Mouse (Mus musculus) lung, postnatal 14 days (tissue): ENCODE data around the gene Ilf2.

ENCODE experiments used
- DNase-seq: peaks from one replicate; pipeline ENCODE4 v3.0.0; 2021

Gene Ilf2

DNA sequence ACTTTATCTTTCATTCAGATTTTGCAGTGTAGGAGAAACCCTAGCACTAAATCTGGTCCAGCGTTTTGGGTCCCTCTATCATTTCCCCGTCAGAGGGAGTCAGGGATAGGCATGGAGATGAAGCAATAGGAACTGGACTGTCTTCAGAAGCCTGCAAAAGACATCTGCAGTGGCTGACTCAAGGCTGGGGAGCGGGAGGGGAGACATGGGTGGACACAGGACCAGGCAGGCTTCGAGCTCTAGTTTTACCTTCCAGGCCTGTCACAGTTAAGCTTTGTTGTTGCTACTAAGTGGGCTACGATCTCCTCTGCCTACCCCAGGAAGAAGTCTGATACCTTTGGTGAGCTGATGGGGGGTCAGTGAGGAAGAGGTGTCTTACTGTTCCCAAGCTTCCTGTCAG is 36.4 kb downstream of the Ilf2 start:
- no peak for DNase-seq

DNA sequence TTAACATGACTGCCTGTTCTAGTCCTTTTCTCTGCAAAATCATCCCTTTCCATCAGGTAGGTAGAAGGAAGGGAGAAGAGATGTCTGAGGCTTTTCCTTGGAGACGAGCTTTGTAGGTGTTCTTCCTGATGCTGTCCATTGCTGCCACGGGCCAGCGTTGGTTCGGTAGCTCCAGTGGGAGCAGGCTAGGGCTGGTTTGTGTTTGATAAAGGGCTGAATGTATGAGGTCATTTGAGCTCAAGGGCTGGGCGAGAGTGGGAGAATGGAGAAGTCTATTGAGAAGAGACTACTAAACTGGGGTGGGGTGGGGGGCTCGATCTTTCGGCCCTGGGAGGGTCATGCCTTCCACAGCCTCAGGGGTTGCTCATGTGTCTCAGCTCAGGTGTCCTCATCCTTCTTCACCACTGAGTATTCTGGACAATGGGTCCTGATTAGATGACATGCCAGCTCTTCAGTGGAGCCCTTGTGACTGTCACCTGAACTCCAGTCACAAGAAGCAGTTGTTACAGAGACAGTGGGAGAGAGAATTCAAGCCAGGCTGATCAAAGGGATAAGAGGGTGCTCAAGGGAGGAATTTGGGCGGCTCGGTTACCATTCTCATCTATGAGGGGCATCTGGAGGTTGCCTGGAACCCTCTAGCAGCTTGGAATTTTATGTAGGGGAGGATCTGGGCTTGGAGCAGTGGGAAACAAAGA is 37.2 kb downstream of the Ilf2 start:
- no peak for DNase-seq

DNA sequence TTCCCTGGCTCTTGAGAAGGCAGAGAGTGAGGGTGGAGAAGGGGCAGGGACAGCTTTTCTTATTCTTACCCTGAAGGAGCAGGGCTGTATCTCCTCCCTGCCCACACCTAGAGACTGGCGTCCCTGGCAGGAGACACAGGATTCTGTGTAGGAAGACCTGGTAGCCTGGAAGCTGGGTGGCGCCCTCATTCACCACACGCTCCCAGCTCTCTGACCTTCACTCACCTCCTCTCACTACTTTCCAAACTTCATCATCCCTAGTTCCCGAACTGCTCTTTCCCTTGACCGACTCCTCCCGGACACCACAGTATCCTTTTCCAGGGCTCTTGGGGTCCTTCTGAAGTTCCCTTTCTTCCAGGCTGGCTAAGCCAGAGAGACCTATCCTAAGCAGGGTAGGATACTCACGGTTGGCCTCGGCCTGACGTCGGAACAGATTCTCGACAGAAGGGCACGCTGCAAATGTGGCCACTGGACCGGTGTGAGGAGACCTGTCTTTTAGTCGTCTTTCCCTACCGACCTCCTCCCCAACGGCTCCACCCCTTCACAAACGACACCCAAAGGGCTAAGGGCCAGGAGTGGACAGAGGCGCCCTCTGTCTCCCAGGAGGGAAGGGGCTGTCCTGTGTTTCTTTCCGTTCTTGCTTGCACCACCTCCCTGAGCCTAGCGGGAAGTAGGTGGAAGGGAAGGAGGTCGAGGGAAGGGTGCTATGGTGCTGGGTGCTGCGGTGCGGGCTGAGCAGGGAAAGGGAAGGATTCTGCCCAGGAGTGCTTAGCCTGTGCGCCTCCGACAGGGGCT is 38.1 kb downstream of the Ilf2 start, which contains the start of the genes S100a1 and S100a13:
Gene S100a1, minus strand, starts transcription at position 597 of the 795 bp plus-strand sequence.
Gene S100a13, plus strand, starts transcription at position 640 of the 795 bp plus-strand sequence.
- peak; percentile 79 for DNase-seq

DNA sequence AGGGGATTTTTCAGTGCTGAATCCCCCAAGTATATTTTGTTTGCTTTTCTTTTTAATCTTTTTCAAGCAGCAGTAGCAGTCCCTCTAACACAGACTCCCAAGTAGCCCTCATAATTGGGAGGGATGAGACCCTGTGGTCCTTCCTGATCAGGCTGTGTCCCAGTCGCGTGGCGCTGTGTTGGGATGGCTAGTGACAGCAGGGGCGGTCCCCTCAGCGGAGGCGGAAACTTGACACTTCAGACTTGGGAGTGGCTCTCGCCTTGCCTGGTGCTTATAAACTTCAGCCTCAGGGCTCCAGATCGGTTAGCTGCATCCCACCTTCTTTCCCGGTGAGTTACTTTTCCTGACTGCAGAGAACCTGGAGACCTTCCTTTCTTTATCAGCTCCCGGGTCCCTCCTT is 38.8 kb downstream of the Ilf2 start:
- peak; percentile 81 for DNase-seq

DNA sequence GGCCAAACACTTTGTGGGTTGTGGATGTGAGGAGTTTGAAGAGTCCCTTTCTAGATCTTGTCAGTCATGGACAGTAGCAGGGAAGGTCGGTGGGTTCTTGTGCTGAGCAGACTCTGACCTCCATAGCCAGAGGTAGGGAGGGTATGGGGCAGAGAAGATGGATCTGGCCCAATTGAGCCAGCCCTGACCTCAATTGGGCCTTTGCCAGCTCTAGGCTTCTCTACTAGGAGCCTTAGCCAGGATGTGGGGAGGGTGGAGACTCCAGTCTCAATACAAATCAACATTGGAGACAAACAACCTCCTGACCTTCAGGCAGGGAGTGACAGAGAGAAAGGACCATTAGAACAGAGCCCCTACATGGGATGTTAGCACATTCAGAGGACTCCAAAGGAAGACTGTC is 39.3 kb downstream of the Ilf2 start:
- peak; percentile 68 for DNase-seq

DNA sequence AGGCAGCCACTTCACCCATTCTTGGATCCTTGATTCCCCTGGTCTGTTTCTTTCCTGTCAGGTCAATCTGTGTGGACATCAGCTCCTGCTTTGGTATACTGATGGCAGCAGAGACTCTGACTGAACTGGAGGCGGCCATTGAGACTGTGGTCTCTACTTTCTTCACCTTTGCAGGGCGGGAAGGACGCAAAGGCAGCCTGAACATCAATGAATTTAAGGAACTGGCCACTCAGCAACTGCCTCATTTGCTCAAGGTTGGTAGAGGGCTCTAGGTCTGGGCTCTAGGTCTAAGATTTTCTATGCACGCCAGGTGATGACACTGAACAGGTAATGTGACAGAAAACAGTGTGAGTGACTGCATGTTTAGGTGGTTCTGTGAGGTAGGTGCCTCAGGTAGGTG is 39.9 kb downstream of the Ilf2 start:
- no peak for DNase-seq

DNA sequence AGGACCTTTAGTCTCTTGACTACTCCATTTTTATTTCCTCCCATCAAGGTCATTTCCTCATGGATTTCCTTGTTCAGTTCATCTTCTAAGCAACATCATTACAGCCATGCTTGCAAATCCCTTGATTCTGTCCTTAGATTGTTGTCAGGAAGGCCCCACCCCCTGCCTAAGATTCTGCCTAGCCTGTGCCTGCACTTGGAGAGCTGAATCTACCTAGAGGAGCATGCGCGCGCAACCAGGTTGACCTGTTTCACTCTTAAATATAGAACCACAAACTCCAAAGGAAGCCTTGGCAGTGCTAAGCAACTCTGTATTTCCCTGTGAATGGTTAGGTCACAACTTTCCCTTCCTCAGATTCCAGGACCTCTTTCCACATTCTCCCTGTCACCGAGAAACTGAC is 41.8 kb downstream of the Ilf2 start:
- DNase-seq = no peak

DNA sequence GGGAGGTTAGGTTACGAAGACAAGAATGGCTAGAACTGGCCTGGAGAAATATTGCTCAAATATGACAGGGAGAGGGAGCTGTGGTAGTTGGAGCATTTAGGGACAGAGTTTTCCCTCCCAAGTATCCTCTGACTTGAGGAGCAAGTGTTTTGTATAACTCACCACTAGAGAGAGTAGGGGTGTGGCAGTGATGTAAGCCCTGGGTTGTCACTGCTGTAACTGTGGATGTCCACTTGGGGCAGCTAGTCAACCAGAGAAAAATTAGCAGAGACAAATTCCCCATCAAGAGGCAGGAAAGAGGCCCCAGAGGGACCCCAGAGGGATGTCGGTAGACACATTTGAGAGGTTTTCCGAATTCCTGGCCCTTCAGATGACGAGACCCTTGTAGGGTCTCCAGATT is 49.5 kb downstream of the Ilf2 start:
- DNase-seq = peak; percentile 60

DNA sequence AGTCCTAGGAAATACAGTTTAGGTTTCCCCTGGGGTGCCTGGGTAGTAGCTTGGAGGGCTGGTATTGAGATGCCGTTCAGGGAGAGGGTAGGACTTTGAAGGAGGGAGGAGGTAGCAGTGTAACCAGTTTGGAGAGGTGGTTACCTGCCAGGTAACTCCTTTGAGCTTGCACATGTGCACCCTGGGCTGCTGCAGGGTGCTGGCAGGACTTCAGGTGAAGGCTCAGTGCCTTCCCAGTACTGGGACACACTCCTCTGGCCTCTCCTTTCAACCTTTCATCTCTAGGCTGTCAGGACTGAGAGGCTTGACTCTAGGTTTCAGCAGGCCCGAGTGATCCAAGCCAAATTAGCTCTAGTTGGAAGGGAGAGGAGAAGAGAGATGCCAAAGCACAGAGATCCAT is 50.1 kb downstream of the Ilf2 start:
- no peak for DNase-seq

DNA sequence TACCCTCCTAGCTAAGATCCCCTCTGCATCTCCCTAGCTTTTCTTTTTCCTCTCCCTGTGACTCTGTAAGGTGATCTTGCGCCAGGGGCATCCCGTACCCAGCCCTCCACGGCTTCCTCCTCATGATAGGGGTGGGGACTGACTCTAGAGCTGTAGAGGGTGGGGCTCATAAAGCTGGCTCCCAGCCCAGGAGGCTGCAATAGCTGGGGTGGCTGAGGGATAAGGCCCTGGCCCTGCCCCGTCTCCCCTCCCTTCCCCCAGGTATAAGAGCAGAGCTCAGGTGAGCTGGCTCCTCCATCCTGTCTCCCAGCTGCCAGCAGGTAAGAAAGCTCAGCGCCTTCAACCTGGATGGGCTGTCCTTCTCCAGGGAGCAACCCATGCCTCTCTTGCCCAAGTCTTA is 50.7 kb downstream of the Ilf2 start, which contains the start of gene S100a14:
Gene S100a14, plus strand, starts transcription at position 277 of the 400 bp plus-strand sequence.
- DNase-seq = peak; percentile 66

DNA sequence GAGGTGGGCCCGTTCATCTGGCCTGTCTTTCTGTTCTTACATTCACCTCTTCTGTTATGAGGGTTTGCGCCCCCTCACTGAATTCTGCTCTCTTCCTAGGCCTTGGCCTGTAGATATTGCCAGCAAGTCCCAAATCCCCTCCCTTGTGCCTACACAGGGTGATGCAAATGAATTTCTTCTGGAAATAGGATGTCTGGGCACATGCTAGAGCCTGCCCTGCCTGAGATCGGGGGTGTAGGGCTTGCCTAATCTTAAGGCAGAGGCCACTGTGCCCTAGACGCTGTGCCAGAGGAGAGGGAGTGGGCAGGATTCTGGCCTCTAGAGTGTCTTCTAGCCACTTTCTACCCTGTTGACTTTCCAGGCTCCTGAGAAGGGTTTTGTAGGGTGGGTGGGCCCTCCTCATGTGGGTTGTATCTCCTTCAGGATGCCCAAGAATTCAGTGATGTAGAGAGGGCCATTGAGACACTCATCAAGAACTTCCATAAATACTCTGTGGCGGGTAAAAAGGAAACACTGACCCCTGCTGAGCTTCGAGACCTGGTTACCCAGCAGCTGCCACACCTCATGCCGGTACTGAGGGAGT is 51.5 kb downstream of the Ilf2 start:
- no peak for DNase-seq

DNA sequence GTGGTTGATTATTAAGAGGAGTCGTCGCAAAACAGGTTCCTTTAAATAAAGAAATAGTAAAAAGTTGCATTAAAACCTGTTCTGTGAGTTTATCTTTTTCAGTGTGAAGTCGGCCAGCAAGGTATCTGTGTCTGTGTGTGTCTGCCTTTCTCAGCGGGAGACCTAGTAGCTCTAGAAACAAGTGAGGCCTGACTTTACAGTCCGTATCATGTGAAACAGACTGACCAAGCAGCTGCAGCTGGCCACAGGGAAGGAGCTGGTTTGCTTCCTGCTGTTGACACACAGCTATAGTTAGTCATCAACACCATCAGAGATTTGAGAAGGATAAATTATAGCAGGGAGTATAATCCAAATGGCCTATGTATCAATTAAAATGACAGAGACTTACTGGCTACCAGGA is 55.8 kb downstream of the Ilf2 start:
- no peak for DNase-seq

DNA sequence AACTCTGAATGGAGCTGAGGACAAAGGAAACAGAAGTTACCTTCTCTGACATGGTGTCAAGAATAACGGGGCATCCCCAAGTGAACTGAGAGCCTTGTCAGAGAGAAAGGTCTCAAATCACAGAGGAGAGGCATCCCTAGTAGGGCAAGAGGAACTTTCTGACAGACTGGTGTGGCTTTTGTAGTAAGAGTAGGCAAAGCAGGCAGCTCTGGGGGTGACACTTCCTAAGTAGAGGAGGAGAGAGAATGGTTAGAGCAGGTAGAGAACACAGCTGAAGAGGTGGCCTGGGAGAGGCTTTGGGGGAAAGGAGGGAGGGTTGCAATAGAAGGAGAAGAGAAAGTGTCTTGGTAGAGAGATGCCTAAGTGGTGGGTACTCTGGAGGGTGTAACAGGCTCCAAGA is 59.5 kb downstream of the Ilf2 start:
- no peak for DNase-seq

DNA sequence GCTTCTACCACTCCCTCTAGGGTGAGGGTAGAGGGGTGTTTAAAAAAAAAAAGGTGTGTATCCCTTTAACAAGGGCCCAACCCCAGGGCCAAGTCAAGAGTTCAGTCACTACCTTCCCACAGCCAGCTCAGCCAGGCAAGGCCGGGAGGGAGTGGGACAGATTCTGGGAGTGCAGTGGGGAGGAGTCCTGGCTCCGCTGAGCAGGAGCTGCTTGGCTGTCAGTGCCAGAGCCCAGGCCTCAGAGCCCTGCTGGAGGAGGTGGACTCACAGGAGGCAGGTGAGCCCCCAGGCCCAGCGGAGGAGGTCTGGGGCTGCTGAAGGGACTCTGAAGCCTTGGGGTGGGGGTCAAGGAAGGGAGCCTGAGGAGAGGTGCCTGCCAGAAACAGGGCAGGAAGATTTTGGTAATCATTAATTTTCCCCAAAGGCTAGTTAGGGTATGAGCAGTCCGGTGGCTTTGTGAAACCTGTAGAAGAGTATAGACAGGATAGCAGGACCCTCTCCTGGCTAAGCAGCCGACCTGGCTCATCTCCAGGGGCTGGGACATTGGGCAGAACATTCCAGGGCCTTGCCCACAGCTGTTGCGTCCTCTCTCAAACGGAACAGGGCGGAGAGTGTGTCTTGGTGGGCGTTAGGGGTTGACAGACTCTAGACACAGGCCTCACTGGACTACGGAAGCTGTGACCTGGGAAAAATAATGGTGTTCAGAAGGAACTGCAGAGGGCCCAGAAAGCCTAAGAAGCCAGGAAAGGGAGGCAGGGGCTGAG is 61.4 kb downstream of the Ilf2 start, which contains the start of gene S100a16:
Gene S100a16, plus strand, starts transcription at position 114 of the 764 bp plus-strand sequence.
- peak; percentile 72 for DNase-seq

DNA sequence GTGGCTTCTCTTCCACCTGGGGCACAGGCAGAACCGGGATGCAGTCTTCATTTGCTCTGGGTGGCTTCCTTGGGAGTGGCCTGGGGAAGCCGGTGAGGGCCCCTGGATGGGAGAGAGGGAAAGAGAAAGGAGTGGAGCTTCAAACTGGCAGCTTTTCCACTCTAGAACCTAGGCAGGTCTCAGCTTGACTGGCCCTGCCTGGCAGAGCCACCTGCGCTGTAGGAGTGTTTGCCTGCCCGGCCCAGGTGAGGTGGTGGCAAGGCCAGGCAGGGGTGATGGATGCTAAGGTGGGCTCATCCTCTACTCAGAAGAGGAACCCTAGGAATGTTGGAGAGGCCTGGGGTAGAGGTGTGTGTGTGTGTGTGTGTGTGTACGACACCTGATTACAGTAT is 62.0 kb downstream of the Ilf2 start:
- DNase-seq = no peak
